In the genomic region with DNA sequence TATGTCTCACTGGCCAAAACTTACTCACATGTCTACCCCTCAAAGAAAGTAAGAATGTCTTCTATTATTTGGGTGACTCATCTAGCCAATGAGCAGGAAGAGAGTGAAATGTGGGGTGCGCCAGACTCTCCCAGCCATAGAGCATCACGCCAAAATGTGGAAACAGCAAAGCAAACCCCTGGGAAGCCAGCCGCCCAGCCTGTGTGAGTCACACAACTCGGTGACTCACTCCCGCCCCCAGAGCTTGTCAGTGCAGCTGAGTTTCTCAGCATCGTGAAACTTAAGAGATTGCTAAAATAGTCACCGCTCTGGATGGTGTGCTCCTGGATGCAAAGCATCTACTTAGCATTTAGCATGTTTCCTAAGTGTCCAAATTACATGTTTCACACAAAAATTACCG, we compare ENCODE assay signal across 7 mouse cellular contexts. TPM values are rescaled to one million over a fixed set of nuclear protein-coding genes. Genes with fewer than 3 reads are reported as not detected.
A peak's percentile ranks its signal among the peaks of the same experiment; 100 is the strongest.
DNase-seq lines count a peak whose midpoint lies in the region; ATAC-seq and TF ChIP-seq lines count a peak whose summit lies in the region.

No protein-coding gene starts in this region.

- no peak overlapping the region for H3ac ChIP-seq in myocyte (ENCODE audit: control insufficient read depth, insufficient read length)

- H3K4me2 ChIP-seq in limb, embryonic 13.5 days (replicated peaks): peak overlapping the region; percentile 40
- H3K4me2 ChIP-seq in myocyte (ENCODE audit: low read depth): peak overlapping the region; percentile 67

- 37% methylated on average over 8 of the region's 8 CpGs for WGBS in limb, embryonic 13.5 days

- no peak for TF ChIP-seq POLR2A in myocyte (IDR thresholded peaks at IDR 0.05; ENCODE audit: insufficient read length, low read depth)

- no peak overlapping the region for H3K9ac ChIP-seq in limb, embryonic 13.5 days

- no peaks in the 10 kb centered on the region for H3K36me3 ChIP-seq in limb, embryonic 13.5 days
- no peaks in the 10 kb centered on the region for H3K36me3 ChIP-seq in myocyte (ENCODE audit: control insufficient read depth, insufficient read depth)

- no peak overlapping the region for H3K27ac ChIP-seq in limb, embryonic 13.5 days

- DNase-seq in MEL-GATA-1-ER (ENCODE audit: extremely low read depth, low read depth): peak; percentile 43
- DNase-seq in adrenal gland, postnatal 25 days: peak; percentile 76
- peak; percentile 47 to 68 for DNase-seq in gastrocnemius, adult 8-10 months (ENCODE audit: low spot score in 2 of 2)
- DNase-seq in induced T-regulatory cell, adult 2 months (ENCODE audit: low read depth): peak; percentile 48
- DNase-seq in cerebellum, postnatal 10 days: no peak

- H3K9me3 ChIP-seq in limb, embryonic 13.5 days: no peaks in the 10 kb centered on the region

- peaks cover 29% of the 10 kb centered on the region for H3K4me1 ChIP-seq in limb, embryonic 13.5 days

- no peak overlapping the region for H3K4me3 ChIP-seq in limb, embryonic 13.5 days
- no peak overlapping the region for H3K4me3 ChIP-seq in myocyte

- H3K27me3 ChIP-seq in limb, embryonic 13.5 days: no peaks in the 10 kb centered on the region
- H3K27me3 ChIP-seq in myocyte (ENCODE audit: control insufficient read depth, insufficient read depth, insufficient read length): no peaks in the 10 kb centered on the region

- no peaks in the 10 kb centered on the region for H3K79me2 ChIP-seq in myocyte (ENCODE audit: control insufficient read depth, insufficient read depth)

- peak; percentile 29; the same call in 1 of the 2 replicates for ATAC-seq in limb, embryonic 13.5 days (ENCODE audit: low FRiP score, low read depth)

TF ChIP-seq in myocyte, 11 proteins besides CTCF, POLR2A, EP300 and RAD21:
- TF ChIP-seq REST (IDR thresholded peaks at IDR 0.05; ENCODE audit: insufficient read depth, insufficient read length) (no peak), MYOG (IDR thresholded peaks at IDR 0.05; ENCODE audit: control insufficient read depth in 1 of 3, insufficient read depth in 1 of 3, insufficient read length in 2 of 3, low read depth in 2 of 3) (peak in 1 of 3 experiments; percentile 50), USF1 (IDR thresholded peaks at IDR 0.05; ENCODE audit: low read depth) (no peak), MAX (IDR thresholded peaks at IDR 0.05; ENCODE audit: low read depth) (no peak), E2F4 (IDR thresholded peaks at IDR 0.05; ENCODE audit: insufficient read depth) (no peak), MYOD1 (IDR thresholded peaks at IDR 0.05; ENCODE audit: control insufficient read depth in 1 of 3, insufficient read length in 2 of 3, low read depth in 2 of 3) (peak in 1 of 3 experiments; percentile 55), SRF (IDR thresholded peaks at IDR 0.05; ENCODE audit: control insufficient read depth, insufficient read length, low read depth) (no peak), POLR2AphosphoS2 (IDR thresholded peaks at IDR 0.05; ENCODE audit: insufficient read length, low read depth) (no peak), TCF3 (IDR thresholded peaks at IDR 0.05; ENCODE audit: insufficient read length, low read depth) (no peak), CEBPB (IDR thresholded peaks at IDR 0.05; ENCODE audit: insufficient read depth, poor library complexity, severe bottlenecking) (0 out of 2 replicates have a peak, but pooled peaks have one; percentile 6)
TF ChIP-seq in myocyte: peak in this region for 3.

RNA-seq across cellular contexts. Expression of a gene that starts 28.9 kb away (rescaled TPM):
- 10.7 and 27.8 TPM in 2 replicates for total RNA-seq in adrenal gland, postnatal 25 days (2021)
- total RNA-seq in gastrocnemius, adult 8-10 months (2022): 10 to 100 TPM; 15.7 to 26.0 (median 19.1) TPM
- 10.0 and 10.4 TPM in 2 replicates for polyA plus RNA-seq in limb, embryonic 13.5 days (2015; fragmentation: Nextera tagmentation; extraction: Ambion mirVana)
- polyA plus RNA-seq in myocyte (2012; fragmentation: generic; extraction: Trizol): 7.2 TPM

Comparison
In these comparisons a context has a peak if more than half of its experiments do, and no peak if none do; other contexts are left out.
1. DNase-seq: peak in MEL-GATA-1-ER (single experiment), adrenal gland, postnatal 25 days (single experiment), gastrocnemius, adult 8-10 months (2 of 2) and induced T-regulatory cell, adult 2 months (single experiment); none in cerebellum, postnatal 10 days (0 of 2).